Mouse (Mus musculus): ENCODE measurements around the gene Nfia.

The Nfia gene

GRCm38 (mm10) chr4:97868307-97868937 lies 95.9 kb downstream of the Nfia start:
- DNase-seq (ENCODE audit: low read depth, low spot score), result no peak

GRCm38 (mm10) chr4:97868938-97869440 lies 96.5 kb downstream of the Nfia start:
- DNase-seq (ENCODE audit: low read depth, low spot score), result no peak

- no peak for DNase-seq (ENCODE audit: low read depth, low spot score)
Measured at GRCm38 (mm10) chr4:97869451-97869850, 96.9 kb downstream of the Nfia start.

GRCm38 (mm10) chr4:97871770-97872439 lies 99.4 kb downstream of the Nfia start:
- DNase-seq (ENCODE audit: low read depth, low spot score), result peak; percentile 37

GRCm38 (mm10) chr4:97874916-97875315 lies 102.4 kb downstream of the Nfia start:
- no peak for DNase-seq (ENCODE audit: low read depth, low spot score)

- DNase-seq (ENCODE audit: low read depth, low spot score), result no peak
Measured at GRCm38 (mm10) chr4:97875901-97876300, 103.4 kb downstream of the Nfia start.

- no peak for DNase-seq (ENCODE audit: low read depth, low spot score)
Measured at GRCm38 (mm10) chr4:97879696-97880095, 107.2 kb downstream of the Nfia start.

- no peak for DNase-seq (ENCODE audit: low read depth, low spot score)
Measured at GRCm38 (mm10) chr4:97880120-97881055, 107.9 kb downstream of the Nfia start.

GRCm38 (mm10) chr4:97885574-97885973 lies 113.0 kb downstream of the Nfia start:
- DNase-seq (ENCODE audit: low read depth, low spot score), result peak; percentile 49

GRCm38 (mm10) chr4:97886220-97886619 lies 113.7 kb downstream of the Nfia start:
- no peak for DNase-seq (ENCODE audit: low read depth, low spot score)

GRCm38 (mm10) chr4:97887228-97887627 lies 114.7 kb downstream of the Nfia start:
- no peak for DNase-seq (ENCODE audit: low read depth, low spot score)

- DNase-seq (ENCODE audit: low read depth, low spot score), result no peak
Measured at GRCm38 (mm10) chr4:97891063-97891462, 118.5 kb downstream of the Nfia start.

GRCm38 (mm10) chr4:97891611-97892010 lies 119.1 kb downstream of the Nfia start:
- DNase-seq (ENCODE audit: low read depth, low spot score), result no peak

GRCm38 (mm10) chr4:97893915-97894884 lies 121.7 kb downstream of the Nfia start:
- DNase-seq (ENCODE audit: low read depth, low spot score), result no peak

- no peak for DNase-seq (ENCODE audit: low read depth, low spot score)
Measured at GRCm38 (mm10) chr4:97895940-97896339, 123.4 kb downstream of the Nfia start.

- no peak for DNase-seq (ENCODE audit: low read depth, low spot score)
Measured at GRCm38 (mm10) chr4:97900256-97900944, 127.9 kb downstream of the Nfia start.

- DNase-seq (ENCODE audit: low read depth, low spot score), result no peak
Measured at GRCm38 (mm10) chr4:97905826-97906225, 133.3 kb downstream of the Nfia start.

- no peak for DNase-seq (ENCODE audit: low read depth, low spot score)
Measured at GRCm38 (mm10) chr4:97908576-97909147, 136.1 kb downstream of the Nfia start.

GRCm38 (mm10) chr4:97910115-97910776 lies 137.7 kb downstream of the Nfia start:
- DNase-seq (ENCODE audit: low read depth, low spot score), result no peak

Data from CD4-positive helper T cell, adult 2 months (primary cell).